Mouse (Mus musculus) brain, embryonic 18.5 days (tissue): Measurements from ENCODE around the gene Aph1a.
"Not testable (repeated sequence)": the region's sequence is repeated elsewhere in the genome, so short reads cannot be mapped to it uniquely, and the experiment has no call there.

ENCODE experiments used
- DNase-seq: peaks from one replicate; pipeline ENCODE4 v3.0.0-alpha.2; 2012; ENCODE audit warnings: low read depth, low spot score

Gene Aph1a

DNA sequence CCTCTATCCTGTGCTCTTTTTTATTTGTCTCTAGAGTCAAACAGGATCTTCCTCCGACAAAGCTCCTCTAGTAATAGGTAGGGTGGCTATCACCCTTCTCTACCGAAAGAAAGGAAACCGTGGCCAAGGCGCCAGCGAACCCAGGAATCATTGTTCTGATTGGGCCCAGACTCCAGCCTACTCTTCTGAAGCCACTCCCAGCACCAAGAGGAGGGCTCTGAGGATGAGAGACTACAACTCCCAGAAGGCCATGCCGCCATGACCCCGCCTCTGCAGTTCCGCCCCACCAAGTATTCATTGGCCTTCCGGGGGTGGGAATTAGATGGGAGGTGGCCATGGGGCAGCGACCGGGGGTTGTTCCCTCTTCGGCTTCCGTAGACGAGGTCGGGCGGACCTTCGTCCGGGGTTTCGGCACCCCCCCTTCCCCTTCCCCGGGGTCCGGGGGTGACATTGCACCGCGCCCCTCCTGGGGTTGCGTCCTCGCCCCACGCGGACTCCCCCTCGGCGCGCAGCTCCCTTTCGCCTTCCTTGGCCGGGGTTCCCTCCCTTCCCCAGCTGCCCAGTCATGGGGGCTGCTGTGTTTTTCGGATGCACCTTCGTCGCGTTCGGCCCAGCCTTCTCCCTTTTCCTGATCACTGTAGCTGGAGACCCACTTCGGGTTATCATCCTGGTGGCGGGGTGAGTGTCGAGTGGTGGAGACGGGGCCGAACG, at the start of gene Aph1a:
Aph1a (plus strand) TSS at position 364 of the 711 bp plus-strand sequence.
- peak; percentile 95 for DNase-seq

DNA sequence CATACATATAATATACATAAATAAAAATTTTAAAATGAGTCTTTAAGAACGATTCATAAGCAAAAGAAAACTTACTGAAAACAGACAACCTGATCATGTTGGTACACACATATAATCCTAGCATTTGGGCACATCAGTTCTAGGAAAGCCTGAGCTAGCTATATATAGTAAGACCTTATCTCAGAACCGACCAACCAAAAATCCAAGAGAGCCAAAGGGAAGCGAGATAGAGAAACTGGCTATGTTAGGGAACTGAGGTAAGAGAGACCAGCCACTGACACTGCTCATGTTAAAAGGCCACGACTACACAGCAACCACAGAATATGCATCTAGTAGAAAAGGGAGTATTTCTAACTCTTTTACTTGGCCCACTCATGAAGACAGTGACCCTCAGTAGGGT, 43.2 kb upstream of the Aph1a start:
- no peak for DNase-seq

- no peak for DNase-seq
Measured at GRCm38 (mm10) chr3:95851317-95851716, 42.5 kb upstream of the Aph1a start.

DNA sequence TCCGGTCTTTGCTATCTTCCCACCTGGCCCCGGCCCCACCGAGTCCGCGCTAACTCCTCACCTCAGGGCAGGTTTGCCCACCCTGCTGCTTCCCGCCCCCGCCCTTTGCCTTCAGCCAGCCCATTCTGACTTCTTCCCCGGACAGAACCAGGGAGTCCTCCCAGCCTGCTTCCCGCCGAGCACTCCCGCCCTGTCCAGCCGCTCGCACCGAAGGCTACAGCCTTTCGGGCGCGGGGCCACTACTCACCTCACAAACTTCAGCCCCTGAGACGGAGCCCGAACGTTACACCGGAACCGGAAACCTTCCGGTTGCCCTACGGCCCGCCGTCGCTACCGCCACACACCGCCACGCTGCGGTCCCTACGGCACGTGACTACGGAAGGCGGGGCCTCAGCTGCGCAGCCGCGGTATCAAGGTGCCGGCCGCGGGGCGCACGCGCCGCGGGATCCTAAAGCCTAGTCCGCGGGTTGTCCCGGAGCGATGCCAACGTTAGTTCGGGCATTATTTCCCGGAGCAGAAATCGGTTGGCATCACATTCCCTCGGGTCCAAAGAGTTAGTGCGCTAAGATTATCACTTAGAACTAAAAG, 38.2 kb upstream of the Aph1a start, which contains the start of gene Prpf3:
Prpf3 (minus strand) TSS at position 384 of the 588 bp plus-strand sequence.
- peak; percentile 80 for DNase-seq

DNA sequence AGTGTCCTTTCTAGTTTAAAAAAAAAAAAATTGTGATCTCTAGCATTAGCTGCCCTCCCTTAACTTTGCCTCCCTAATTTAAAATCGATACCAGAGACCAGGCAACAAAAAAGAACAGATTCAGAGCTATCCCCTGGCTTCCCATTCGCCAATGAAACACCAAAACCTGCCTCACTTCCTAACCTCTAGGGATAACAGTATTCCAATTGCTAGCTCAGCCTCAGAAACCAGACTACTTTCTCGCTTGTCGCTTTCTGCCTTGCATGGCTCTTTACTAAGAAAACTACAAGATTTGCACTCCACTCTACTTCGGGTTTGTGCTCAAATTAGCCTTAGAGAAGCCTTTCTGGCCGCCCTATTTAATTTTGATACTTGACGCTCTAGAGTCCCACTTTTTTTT, 37.7 kb upstream of the Aph1a start:
- no peak for DNase-seq

GRCm38 (mm10) chr3:95857050-95857449, 36.7 kb upstream of the Aph1a start:
- DNase-seq, result not testable (repeated sequence)

DNA sequence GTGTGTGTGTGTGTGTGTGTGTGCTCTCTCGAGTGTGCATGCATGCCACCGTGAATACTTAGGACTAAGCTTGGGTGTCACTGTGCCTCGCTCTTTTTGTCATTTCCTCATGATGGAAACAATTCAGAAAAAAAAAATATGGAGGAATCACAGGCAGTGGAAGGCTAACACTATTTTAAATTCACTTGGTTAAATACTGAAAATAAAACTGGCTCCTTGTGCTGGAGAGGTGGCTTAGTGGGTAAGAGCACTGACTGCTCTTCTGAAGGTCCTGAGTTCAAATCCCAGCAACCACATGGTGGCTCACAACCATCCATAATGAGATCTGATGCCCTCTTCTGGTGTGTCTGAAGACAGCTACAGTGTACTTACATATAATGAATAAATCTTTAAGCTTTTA, 35.5 kb upstream of the Aph1a start:
- not testable (repeated sequence) for DNase-seq

DNA sequence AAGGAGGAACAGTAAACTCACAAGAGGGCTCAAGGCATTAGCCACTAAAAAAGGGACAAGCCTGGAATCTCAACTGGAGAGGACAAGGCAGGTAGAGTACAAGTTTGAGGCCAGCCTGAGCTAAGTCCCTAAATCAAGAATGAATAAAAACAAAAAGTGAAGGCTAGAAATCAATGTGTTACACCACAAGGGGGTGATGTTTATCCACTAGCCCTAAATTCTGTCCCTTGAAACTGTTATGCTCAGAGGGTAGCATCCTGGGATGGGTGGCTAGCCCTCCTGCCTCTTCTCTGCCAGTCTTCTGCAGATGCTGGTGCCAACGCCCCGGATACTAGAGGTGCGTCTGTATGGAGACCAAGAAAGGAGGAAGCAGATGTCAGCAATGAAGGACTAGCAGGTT, 33.4 kb upstream of the Aph1a start:
- DNase-seq, result no peak

DNA sequence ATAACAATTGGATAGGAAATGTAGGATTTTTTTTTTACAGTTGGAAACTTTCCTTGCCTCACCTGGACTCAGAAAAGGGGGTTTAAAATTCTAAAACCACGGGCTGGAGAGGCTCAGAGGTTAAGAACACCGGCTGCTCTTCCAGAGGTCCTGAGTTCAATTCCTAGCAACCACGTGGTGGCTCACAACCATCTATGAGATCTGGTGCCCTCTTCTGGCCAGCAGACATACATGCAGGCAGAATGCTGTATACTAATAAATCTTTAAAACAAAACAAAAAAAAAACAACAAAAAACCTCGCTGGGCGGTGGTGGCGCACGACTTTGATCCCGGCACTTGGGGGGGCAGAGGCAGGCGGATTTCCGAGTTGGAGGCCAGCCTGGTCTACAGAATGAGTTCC, 32.6 kb upstream of the Aph1a start:
- DNase-seq, result no peak

- no peak for DNase-seq
Measured at GRCm38 (mm10) chr3:95861796-95862195, 32.0 kb upstream of the Aph1a start.

DNA sequence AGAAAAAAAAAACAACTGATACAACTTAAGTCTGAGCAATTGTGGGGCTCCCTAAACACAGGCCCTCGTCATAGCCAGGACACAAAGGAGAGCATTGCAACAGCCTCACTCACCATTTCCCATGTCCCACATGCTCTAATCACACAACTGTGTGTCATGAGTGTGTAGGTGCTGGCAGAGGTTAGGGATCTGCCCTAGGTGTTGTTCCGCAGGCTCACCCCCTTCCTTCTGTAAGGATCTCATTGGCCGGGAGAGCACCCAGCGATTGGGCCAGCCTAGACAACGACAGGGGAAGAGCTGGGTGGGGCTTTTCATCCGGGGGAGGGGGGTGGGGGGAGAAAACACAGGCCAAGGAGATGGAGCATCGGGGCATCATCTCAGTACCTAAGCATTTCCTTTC, 30.2 kb upstream of the Aph1a start:
- no peak for DNase-seq

GRCm38 (mm10) chr3:95865050-95865449, 28.7 kb upstream of the Aph1a start:
- no peak for DNase-seq

- no peak for DNase-seq
Measured at GRCm38 (mm10) chr3:95865571-95865970, 28.2 kb upstream of the Aph1a start.

- no peak for DNase-seq
Measured at GRCm38 (mm10) chr3:95866071-95866470, 27.7 kb upstream of the Aph1a start.

DNA sequence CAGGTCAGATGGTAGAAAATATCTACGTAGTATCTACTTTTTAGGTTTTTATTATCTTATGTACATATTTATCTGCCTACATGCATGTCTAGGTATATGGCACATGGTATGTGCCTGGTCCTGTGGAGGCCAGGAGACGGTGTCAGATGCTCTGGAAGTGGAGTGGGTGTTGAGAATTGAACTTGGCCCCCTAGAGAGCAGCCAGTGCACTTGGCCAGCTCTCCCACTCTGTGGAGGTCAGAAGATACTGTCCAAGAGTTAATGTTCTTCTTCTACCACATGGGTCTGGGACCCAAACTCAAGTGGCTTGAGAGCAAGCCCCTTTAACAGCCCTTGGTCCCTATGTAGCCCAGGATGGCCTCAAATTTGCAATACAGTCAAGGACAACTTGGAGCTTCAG, 26.4 kb upstream of the Aph1a start:
- DNase-seq, result no peak

GRCm38 (mm10) chr3:95870976-95871375, 22.8 kb upstream of the Aph1a start:
- no peak for DNase-seq

DNA sequence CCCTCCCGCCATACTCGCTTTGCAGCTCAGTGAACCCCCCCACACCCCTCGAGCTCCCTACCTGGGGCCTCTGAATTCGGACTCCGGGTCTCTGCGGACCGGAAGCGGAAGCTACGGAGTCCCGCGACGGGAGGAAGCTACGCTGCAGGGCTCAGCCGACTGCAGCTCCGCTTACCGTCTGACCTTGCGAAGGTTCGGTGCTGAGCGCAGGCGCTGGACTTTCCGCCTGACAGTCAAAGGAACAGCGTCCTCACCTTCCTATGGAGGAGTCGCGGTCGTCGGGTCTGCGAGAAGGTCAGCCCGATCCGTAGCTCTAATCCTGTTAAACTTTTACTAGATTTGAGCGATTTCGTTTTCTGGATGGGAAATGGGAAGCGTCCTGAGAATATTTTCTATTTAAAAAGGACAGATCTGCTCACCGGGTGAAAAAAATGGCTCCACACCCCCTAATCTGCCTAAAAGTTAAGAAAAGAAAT, 22.3 kb upstream of the Aph1a start, which contains the start of gene Mrps21:
Mrps21 (minus strand) TSS at position 128 of the 476 bp plus-strand sequence.
- peak; percentile 64 for DNase-seq

GRCm38 (mm10) chr3:95872048-95872447, 21.7 kb upstream of the Aph1a start:
- no peak for DNase-seq

GRCm38 (mm10) chr3:95879063-95879462, 14.7 kb upstream of the Aph1a start:
- DNase-seq, result no peak

- peak; percentile 97 for DNase-seq
Measured at GRCm38 (mm10) chr3:95881979-95882815, 11.6 kb upstream of the Aph1a start, which contains the start of gene Ciart. Gene Ciart, minus strand, starts transcription at chr3:95882251.

DNA sequence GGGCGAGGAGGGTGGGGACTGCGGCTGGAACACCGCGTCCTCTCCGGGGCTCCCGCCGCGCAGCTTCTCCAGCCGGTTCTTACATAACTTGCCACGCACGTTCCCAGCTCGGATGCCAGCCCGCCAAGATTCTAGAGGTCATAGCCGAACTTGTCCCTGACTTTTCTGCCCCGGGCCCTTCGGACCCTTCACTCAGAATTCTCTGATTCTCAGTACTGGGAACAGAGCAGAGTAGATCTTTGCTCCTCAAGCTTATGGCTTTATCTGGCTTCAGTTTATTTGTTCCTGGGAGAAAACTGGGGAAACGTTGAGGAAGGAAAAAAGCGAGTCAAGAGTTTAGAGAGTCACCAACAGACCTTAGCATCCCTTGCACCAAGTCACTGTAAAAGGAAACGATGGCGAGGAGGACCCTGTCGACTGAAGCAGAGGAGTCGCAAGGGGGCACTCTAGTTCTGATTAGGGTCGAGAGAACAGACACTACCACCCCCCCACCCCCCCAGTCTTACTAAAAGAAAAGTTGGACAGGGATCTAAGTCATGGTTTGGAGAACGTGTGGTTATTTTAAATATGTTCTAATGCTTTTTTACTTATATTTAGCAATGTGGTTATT, 10.8 kb upstream of the Aph1a start:
- DNase-seq, result no peak

DNA sequence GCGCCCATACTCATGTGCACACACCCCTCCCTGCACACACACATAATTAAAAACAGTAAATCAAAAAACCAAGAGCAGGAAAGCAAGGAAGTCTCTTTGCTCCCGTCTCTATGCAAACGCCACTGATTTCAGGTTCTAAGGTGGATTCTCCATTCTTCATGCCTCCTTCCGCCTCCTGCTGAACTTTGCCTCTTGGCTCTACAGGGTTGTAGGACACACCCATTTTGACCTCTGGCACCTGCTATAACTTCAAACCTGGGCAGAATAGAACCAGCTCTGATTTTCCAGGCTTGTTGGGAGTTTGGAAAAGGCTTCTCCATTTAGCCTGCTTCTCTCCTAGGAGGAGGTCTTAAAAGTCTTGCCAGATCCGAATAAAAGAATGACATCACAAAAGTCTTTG, 9.4 kb upstream of the Aph1a start:
- no peak for DNase-seq
